Mouse (Mus musculus) thymus, adult 2 months (tissue): ENCODE results near the gene Snapin. TPM values are rescaled to one million over a fixed set of nuclear protein-coding genes. Genes with fewer than 3 reads are reported as not detected.

Source experiments
- DNase-seq: peaks from one replicate; pipeline ENCODE4 v3.0.0; 2021
- H3K27ac ChIP-seq: fragments of 200-500 bp; 2 replicates; pipeline ENCODE4 v1.5.1; 2012; ENCODE audit warnings: low read length, control low read depth; ENCODE audit not compliant: control insufficient read depth, insufficient read depth
- H3K27me3 ChIP-seq: fragments of 200-500 bp; 2 replicates; pipeline ENCODE4 v1.6.1; 2012; ENCODE audit warnings: mild to moderate bottlenecking, low read length, moderate library complexity, mixed read lengths; ENCODE audit not compliant: control insufficient read depth, insufficient read depth
- H3K36me3 ChIP-seq: fragments of 200-500 bp; 2 replicates; pipeline ENCODE4 v1.6.1; 2012; ENCODE audit warnings: mild to moderate bottlenecking, low read length, moderate library complexity; ENCODE audit not compliant: control insufficient read depth, insufficient read depth
- H3K4me1 ChIP-seq: fragments of 200-500 bp; replicated peaks from 2 replicates; pipeline ENCODE4 v1.6.1; 2012; ENCODE audit warnings: low read length; ENCODE audit not compliant: control insufficient read depth, insufficient read depth
- H3K4me3 ChIP-seq: fragments of 200-500 bp; 2 replicates; pipeline ENCODE4 v1.5.1; 2012; ENCODE audit warnings: mild to moderate bottlenecking, low read length, control low read depth, moderate library complexity; ENCODE audit not compliant: control insufficient read depth, insufficient read depth
- CTCF ChIP-seq: fragments of 200-500 bp; IDR thresholded peaks from 2 replicates; pipeline ENCODE4 v1.5.1; 2012; ENCODE audit warnings: mild to moderate bottlenecking, control low read depth, low read length, moderate library complexity, borderline replicate concordance; ENCODE audit not compliant: control insufficient read depth, poor library complexity, insufficient read depth; ENCODE audit errors: extremely low read depth
- POLR2A ChIP-seq: fragments of 200-500 bp; IDR thresholded peaks from 2 replicates; pipeline ENCODE4 v1.6.1; 2012; ENCODE audit warnings: mild to moderate bottlenecking, low read length, control low read depth, moderate library complexity; ENCODE audit not compliant: control insufficient read depth, poor library complexity, insufficient read depth; ENCODE audit errors: extremely low read depth
- WGBS: fragments of 180-500 bp; shearing (Covaris S2); methylation state at CpG from one replicate; pipeline ENCODE4 v1.1.7; 2018; 5-methylcytosine and 5-hydroxymethylcytosine counted together
- polyA plus RNA-seq: library from polyadenylated mRNA; depleted of rRNA; stranded (reverse); fragments of >200 nt; gene quantifications from 2 replicates; pipeline ENCODE4 v1.2.3, GENCODE M21; 2012

The Snapin gene
- polyA plus RNA-seq, 1 experiment, result 27.8 TPM

DNA sequence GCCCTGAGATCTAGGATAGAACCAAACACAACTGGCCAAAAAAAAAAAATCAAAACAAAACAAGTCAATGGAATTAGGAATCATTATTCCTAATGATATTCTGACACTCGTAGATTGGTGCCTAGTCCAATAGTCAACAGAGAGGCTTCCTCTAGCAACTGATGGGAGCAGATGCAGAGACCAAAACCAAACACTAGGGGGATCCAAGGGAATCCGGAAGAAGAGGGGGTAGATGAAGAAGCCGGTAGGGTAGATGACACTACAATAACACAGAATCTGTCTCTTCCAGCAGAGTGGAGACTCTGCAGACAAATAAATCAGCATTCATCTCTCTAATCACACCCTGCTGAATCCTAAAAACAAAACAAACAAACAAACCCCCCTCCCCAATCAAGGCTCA lies 18.6 kb downstream of the Snapin start:
- Histone ChIP-seq H3K4me1 (peaks cover 3% of the 10 kb centered on the region), H3K27me3 (no peaks in the 10 kb centered on the region), H3K4me3 (no peak overlapping the region), H3K36me3 (no peaks in the 10 kb centered on the region), H3K27ac (no peak overlapping the region)
- 6% methylated on average over 3 of the region's 3 CpGs for WGBS
- no peak for TF ChIP-seq CTCF
- no peak for TF ChIP-seq POLR2A
- DNase-seq, result peak; percentile 80

DNA sequence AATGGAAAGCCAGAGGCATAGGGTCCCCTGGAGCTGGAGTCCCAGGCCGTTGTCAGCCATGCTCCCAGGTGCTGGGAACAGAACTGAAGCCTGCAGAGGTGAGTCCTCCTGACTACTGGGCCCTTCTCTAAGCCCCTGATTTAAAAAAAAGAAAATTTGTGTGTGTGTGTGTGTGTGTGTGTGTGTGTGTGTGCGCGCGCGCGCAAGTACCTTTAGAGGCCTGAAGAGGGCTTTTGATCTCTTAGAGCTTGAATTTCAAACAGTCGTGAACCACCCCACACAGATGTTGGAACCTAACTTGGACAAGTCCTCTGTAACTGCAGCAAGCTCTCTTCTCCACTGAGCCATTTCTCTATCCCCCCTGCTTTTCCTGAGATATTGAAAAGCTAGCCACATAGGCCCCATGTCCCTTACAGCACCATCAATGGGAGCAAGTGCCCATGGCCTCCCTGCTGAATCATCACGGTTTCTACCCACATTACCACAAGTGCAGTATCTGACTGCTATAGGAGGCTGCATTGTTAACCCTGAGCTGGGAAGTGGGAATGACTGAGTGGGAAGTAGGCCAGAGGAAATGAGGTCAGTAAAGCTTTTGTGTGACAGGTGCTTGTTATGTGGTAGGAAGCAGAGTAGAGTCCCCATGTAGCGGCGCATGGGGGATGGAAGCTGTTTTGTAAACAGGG lies 23.1 kb downstream of the Snapin start:
- DNase-seq, result no peak
- WGBS, result 89% methylated on average over 10 of the region's 10 CpGs
- no peak overlapping the region for H3K4me3 ChIP-seq
- peaks cover 9% of the 10 kb centered on the region; the same call in 1 of the 2 replicates for H3K4me1 ChIP-seq
- no peak overlapping the region for H3K27ac ChIP-seq
- TF ChIP-seq POLR2A, result no peak
- TF ChIP-seq CTCF, result no peak
- peaks cover 16% of the 10 kb centered on the region; the same call in 1 of the 2 replicates for H3K27me3 ChIP-seq
- no peaks in the 10 kb centered on the region for H3K36me3 ChIP-seq

DNA sequence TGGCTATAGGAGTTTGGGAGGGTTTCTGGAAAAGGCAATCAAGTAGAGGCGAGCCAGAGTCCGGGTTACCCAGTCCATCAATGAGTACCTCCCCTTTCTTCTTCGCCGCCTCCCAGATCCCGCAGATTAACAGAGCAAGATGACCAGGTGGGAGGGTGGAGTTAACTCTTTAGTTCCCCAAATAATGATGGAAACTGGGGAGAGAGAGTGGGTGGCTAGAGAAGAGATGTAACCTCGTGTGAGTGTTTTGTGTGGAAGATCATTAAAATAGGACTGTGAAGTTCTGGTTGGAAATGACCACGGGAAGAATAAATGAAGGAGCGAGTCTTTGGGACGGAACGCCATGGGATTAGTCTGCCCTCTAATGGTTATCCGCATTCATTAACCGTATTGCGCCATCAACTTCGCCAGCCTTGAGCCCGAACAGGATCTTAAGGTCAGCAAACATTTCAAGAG lies 24.5 kb downstream of the Snapin start:
- H3K4me1 ChIP-seq, result peaks cover 9% of the 10 kb centered on the region; the same call in 1 of the 2 replicates
- DNase-seq, result peak; percentile 15
- H3K36me3 ChIP-seq, result no peaks in the 10 kb centered on the region
- TF ChIP-seq CTCF (no peak), POLR2A (no peak)
- no peak overlapping the region for H3K27ac ChIP-seq
- peaks cover 16% of the 10 kb centered on the region; the same call in 1 of the 2 replicates for H3K27me3 ChIP-seq
- H3K4me3 ChIP-seq, result no peak overlapping the region
- WGBS, result 4% methylated on average over 15 of the region's 15 CpGs

- H3K4me3 ChIP-seq, result peak within 1 kb of the TSS; percentile 42
- H3K4me1 ChIP-seq, result peaks cover 9% of the 10 kb centered on the region; the same call in 1 of the 2 replicates
Measured at GRCm38 (mm10) chr3:90465686-90466310, 25.0 kb downstream of the Snapin start, which contains the start of gene Npr1. Gene Npr1, minus strand, starts transcription at chr3:90465866.

DNA sequence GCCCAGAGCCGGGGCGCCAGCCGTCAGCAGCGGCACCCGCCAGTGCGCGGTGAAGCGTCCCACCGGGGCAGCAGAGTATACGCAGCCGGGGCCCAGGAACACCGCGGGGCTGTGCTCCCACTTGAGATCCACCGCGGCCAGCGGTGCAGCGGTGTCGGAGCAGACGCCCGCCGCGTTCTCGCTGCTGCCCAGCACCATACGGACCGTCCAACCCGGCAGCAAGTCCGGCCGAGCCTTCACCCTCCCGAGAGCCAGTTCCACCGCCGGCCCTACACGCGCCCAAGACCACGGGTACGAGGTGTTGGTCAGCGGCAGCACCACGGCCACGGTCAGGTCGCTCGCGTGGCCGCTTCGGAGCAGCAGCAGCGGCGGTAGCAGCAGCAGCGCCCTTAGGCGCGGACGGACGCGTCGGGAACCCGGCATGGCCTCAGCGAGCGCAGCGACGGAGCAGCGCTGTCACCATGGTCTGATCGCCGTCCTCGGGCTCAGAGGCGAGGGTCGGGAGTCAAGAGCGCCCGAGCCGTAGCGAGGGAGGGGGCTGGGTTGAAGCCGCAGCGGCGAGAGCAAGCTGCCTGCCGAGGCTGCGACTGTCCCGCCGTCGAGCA lies 25.6 kb downstream of the Snapin start:
- TF ChIP-seq CTCF (no peak), POLR2A (no peak)
- Histone ChIP-seq H3K36me3 (no peaks in the 10 kb centered on the region), H3K27me3 (peaks cover 16% of the 10 kb centered on the region; the same call in 1 of the 2 replicates), H3K27ac (no peak overlapping the region), H3K4me3 (peak overlapping the region; percentile 42), H3K4me1 (peaks cover 9% of the 10 kb centered on the region; the same call in 1 of the 2 replicates)
- DNase-seq, result peak; percentile 17
- WGBS, result 3% methylated on average over 75 of the region's 75 CpGs

More at GRCm38 (mm10) chr3:90465686-90466310, 25.0 kb downstream of the Snapin start, which contains the start of gene Npr1:
- Histone ChIP-seq H3K27ac (no peak within 1 kb of the TSS), H3K36me3 (no peaks in the 10 kb centered on the region), H3K27me3 (peaks cover 16% of the 10 kb centered on the region; the same call in 1 of the 2 replicates)
- TF ChIP-seq CTCF (no peak), POLR2A (no peak)
- DNase-seq, result no peak
- 2% methylated on average over 45 of the region's 49 CpGs for WGBS

DNA sequence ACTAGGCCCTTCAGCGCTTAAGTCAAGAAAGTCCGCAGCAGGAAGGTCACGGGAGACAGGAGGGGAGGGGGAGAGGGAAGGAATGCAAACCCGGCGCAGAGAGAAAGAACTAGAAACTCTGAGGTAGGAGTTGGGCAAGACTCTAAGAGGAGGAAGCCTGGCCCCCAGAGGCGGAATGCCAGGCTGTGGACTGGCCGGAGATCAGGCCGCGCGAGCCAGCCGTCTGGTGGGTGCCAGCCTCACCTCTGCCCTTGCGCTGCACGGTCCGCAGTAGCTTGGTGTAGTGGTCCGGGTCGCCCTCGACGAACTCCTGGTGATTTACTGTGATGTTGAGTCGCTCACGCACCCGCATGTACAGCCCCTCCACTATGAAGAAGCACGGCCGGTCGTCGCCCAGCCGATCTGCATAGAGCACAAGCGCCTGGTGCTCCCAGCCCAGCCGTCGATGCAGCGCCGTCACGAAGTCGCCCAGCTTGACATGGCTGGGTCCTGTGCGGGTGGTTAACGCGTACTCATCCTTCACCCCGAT lies 26.2 kb downstream of the Snapin start:
- no peak for TF ChIP-seq CTCF
- TF ChIP-seq POLR2A, result no peak
- H3K36me3 ChIP-seq, result no peaks in the 10 kb centered on the region
- no peak for DNase-seq
- no peak overlapping the region for H3K27ac ChIP-seq
- peak overlapping the region; percentile 42 for H3K4me3 ChIP-seq
- 40% methylated on average over 37 of the region's 37 CpGs for WGBS
- H3K27me3 ChIP-seq, result peaks cover 16% of the 10 kb centered on the region; the same call in 1 of the 2 replicates
- peaks cover 9% of the 10 kb centered on the region; the same call in 1 of the 2 replicates for H3K4me1 ChIP-seq
